Mouse (Mus musculus): ENCODE measurements around the gene Gm45716.

- TF ChIP-seq GATA1 (IDR thresholded peaks at IDR 0.05; ENCODE audit: borderline replicate concordance, low read length): no peak
- no peak for TF ChIP-seq FLI1 (IDR thresholded peaks at IDR 0.05; ENCODE audit: low read length)
Measured at GRCm38 (mm10) chr11:90214246-90214645, 26.8 kb downstream of the Gm45716 start.

Measured in megakaryocyte, embryonic 14.5 days (primary cell).